Mouse (Mus musculus) CH12F3 (cell line): ENCODE data around the gene Sema3f.

Source experiments
- in situ Hi-C: fragments of 300-500 bp; cut with MboI; formaldehyde crosslinking; loops from 2 replicates; pipeline ENCODE4 v1.14.3; 2020; ENCODE audit warnings: low sequenced_read_pairs

Gene Sema3f

GRCm38 (mm10) chr9:107665308-107665707 lies 45.0 kb downstream of the Sema3f start:
- in situ Hi-C loops: no loop called here

GRCm38 (mm10) chr9:107663525-107663924 lies 46.8 kb downstream of the Sema3f start:
- in situ Hi-C loops: no loop called here

DNA sequence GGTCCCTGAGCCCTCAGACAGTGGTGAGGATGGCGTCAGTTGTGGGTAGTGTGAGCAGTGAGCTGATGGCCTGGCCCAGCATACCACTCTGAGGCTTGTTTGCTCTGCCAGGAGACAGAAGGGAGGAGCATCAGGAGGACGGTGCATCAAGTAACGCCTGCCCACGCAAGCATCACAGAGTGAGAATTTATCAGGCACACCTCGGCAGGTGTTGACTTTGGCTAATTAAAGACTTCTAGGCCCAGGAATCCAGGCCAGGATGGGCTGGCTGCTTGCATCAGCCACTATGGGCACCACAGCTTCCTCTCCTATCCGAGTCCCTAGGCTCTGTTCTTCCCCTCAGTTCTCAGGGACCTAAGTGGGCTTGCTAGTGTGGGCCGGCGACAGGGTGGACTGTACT lies 47.9 kb downstream of the Sema3f start:
- in situ Hi-C loops: no loop called here

DNA sequence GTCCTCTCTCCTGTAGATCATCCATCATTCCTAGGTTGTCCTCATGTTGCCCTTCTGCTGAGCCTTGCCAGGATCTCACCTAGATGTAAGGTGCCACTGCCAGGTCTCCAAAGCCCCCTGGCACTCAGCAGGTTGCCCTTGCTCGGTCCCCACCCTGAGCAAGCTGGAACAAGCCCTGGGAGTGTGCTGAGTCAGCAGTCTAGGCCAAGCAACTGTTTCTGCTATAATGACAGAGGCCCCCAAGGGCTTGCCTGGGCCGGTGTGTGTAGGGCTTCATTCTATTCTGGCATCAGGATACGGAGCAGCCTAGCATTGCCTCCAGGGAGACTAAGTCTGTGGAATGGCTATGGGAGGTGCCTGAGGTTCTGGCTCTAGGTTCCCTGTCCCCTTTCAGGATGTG lies 49.5 kb downstream of the Sema3f start:
- in situ Hi-C loops: no loop called here

GRCm38 (mm10) chr9:107659961-107660360 lies 50.3 kb downstream of the Sema3f start:
- in situ Hi-C loops: no loop called here

GRCm38 (mm10) chr9:107659551-107659950 lies 50.7 kb downstream of the Sema3f start:
- in situ Hi-C loops: no loop called here

GRCm38 (mm10) chr9:107658096-107658495 lies 52.2 kb downstream of the Sema3f start:
- in situ Hi-C loops: no loop called here

GRCm38 (mm10) chr9:107657144-107657543 lies 53.1 kb downstream of the Sema3f start:
- in situ Hi-C loops: no loop called here

DNA sequence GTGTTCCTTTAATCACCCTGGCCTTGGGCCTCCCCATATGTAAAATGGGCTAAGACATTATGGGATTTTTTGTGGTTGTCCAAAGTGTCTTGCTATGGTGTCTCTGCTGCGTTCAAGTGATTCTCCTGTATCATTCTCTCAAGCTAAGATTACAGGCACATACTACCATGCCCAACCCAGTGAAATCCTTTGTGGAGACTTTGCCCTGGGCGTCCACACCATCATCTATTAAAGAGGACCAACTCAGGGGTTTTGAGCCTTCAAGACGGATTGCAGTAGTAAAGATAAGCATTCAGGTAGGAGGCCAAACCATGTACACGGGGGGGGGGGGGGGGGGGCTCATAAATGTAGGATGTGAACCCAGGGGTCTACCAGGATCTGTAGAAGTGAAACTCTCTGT lies 55.7 kb downstream of the Sema3f start:
- in situ Hi-C loops: no loop called here

DNA sequence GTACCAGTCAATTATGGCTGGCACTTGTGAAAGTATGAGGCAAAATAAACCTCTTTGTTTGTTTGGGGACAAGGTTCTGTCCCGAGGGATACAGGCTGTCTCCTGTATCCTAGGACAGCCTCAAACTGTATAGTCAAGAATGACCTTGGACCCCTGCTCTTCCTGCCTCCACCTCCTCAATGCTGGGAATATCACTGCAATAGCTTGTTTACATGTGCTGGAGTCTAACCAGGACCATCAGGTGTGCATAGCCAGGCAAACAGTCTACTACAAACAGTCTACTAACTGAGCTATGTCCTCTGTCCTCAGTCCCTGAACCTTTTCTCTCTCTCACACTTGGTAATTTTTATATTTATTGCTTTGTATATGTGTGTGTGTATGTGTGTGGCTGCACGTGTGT lies 56.8 kb downstream of the Sema3f start:
- in situ Hi-C loops: no loop called here

GRCm38 (mm10) chr9:107650708-107651481 lies 59.4 kb downstream of the Sema3f start:
- in situ Hi-C loops: no loop called here

GRCm38 (mm10) chr9:107650225-107650624 lies 60.0 kb downstream of the Sema3f start:
- in situ Hi-C loops: no loop called here

GRCm38 (mm10) chr9:107648767-107649166 lies 61.5 kb downstream of the Sema3f start:
- in situ Hi-C loops: no loop called here

DNA sequence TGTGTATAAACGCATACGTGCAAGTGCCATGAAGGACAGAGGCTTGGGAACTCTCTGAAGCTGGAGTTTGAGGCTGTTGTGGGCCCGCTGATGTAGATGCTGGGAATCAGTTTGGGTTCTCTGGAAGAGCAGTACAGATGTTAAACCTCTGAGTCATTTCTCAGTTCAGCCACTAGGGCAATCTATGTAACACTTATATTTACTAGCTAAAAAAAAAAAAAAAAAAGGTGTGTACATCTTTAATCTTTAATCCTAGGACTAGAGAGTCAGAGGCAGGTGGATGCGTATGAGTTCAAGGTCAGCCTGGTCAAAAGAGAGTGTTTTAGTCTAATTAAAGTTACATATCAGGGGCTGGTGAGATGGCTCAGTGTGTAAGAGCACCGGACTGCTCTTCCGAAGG lies 63.3 kb downstream of the Sema3f start:
- in situ Hi-C loops: no loop called here

DNA sequence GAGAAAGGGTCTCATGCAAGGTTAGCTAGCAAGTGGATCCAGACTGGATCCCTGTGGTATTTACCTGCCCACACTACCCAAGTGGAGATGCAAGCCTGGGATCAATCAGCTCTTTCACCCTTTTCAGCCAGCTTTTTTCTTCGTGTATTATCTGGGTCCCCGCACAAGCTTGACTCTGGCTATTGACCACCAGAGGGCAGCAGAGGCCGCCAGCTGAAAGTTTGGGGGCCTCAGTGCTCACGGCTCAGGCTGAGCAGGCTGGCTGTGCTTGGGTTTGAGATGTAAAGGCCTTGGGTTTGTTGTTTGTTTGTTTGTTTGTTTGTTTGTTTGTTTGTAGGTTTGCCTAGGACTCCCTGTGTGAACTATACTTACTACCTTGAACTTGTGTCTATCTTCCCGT lies 64.7 kb downstream of the Sema3f start:
- in situ Hi-C loops: no loop called here

DNA sequence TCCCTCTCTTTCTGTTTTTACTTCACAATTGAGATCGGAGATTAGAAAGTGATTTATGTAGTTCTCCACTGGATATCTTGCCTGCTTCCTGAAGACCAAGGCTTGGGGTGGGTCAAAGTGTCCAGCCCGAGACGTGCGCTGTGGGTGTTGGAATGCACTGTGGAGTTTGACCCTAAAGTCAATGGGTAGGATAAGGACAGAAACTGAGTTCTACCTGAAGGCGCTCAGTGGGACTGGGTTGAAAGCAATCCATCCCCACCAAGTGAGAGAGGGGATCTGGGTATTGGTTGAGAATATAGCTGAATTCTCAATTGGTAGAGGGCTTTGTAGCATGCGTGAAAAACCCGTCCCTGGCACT lies 65.1 kb downstream of the Sema3f start:
- in situ Hi-C loops: no loop called here

DNA sequence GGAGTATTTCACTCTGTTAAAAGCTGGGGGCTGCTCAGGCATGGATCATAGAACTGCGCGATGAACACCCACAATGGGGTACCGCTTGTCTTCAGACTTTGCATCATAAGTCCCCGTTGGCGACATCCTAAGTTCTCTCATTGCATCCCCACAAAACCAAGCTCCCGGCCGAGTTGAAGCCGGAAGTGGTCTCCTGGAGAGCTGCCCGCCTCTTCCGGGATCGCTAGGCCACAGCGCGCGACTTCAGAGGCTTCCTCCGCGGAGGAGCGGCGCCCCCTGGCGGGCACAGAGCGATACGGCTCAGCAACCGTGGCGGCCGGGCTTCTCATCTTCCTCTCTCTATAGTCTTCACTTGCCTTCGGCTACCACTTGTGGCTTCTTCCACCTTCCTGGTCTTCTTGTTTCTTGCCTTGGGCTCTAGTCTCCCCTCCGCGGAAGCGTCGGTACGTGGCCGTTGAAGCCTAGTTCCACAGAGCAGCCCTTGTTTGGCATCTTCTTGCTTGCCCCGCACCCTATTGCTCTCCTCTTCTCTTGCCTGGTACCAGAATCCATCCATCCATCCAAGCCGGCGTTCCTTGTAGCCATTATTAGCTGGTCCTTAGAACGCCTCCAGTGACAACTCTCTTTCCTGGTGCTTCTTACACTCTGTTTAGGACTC lies 65.7 kb downstream of the Sema3f start:
- in situ Hi-C loops: no loop called here

GRCm38 (mm10) chr9:107643544-107644214 lies 66.6 kb downstream of the Sema3f start:
- in situ Hi-C loops: no loop called here

DNA sequence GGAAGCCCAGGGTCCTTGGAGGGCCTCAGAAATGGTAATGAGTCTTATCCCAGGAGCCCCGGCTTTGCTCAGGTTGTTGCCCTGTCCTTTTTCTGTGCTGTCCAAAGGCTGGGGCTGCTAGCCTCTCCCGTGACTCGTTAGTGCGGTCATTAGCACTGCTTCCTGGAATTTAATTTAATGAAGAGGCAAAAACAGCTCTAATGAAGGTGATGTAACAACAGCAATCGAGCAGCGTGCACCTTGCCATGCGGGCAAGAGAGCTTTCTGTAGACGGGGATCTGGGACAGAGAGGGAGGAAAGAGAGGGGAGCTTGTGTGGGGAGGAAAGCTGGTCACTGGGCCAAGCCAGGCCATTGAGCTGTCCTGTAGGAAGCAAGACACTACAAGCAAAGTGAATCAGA lies 68.6 kb downstream of the Sema3f start:
- in situ Hi-C loops: no loop called here

GRCm38 (mm10) chr9:107640257-107640772 lies 70.0 kb downstream of the Sema3f start:
- in situ Hi-C loops: no loop called here

DNA sequence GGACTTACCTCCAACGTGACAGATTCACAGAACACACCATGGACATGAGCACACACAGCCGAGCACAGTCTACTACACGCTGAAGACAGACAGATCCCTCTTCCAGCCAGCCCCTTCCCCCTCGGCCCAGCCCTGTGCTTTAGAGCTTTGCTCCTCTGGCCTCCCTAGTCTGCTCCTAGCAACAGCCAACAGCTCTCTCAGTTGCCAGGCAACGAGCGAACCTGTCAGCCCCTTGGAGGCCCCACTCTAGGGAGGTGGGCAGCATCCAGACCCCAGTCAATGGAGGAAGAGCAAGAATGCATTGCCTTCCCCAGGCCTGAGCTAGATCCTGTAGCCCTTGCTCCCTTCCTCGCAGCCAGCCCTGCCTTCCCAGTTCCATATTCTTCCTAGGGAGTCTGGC lies 73.2 kb downstream of the Sema3f start:
- in situ Hi-C loops: no loop called here
